Mouse (Mus musculus) CD4-positive, CD25-positive, alpha-beta regulatory T cell, adult 2 months (primary cell): ENCODE results near the gene Tead2.

Experiments used
- DNase-seq: peaks from one replicate; pipeline ENCODE4 v3.0.0-alpha.2; 2012; ENCODE audit warnings: low read depth, low spot score

Tead2 gene

GRCm38 (mm10) chr7:45191803-45192363, 23.7 kb upstream of the Tead2 start:
- no peak for DNase-seq

DNA sequence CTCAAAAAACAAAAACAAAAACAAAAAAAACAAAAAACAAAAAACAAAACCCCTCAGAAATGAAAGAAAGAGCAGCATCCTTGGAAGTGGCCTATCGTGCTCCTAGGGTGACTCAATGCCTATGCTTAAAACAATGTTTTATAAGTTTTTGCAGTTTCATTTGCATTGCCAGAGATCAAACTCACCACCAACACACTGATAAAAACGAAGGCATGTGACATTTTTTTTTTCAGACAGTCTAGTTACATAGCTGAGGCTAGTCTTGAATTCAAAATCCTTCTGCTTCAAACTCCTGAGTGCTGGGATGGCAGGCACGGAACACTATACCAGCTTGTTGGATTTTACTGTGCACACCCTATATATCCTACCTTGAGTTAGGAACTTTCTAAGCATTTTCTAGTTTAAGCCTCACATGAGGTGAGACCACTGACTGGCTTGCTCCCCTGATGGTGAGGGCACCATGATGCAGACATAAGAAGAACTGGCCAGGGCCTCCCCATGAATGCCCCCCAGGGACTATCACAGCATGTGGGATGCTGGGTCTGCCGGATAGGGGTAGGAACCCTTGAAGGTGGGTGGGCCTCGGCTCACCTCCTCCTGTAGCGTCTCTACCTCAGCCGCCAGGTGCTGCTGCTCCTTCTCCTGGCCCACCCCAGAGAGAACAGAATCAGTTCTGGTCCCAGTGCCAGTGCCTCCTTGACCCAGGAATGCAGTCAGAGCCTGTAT, 22.8 kb upstream of the Tead2 start:
- DNase-seq = no peak

- DNase-seq = no peak
These were observed 22.1 kb upstream of the Tead2 start for GRCm38 (mm10) chr7:45193406-45193805.

DNA sequence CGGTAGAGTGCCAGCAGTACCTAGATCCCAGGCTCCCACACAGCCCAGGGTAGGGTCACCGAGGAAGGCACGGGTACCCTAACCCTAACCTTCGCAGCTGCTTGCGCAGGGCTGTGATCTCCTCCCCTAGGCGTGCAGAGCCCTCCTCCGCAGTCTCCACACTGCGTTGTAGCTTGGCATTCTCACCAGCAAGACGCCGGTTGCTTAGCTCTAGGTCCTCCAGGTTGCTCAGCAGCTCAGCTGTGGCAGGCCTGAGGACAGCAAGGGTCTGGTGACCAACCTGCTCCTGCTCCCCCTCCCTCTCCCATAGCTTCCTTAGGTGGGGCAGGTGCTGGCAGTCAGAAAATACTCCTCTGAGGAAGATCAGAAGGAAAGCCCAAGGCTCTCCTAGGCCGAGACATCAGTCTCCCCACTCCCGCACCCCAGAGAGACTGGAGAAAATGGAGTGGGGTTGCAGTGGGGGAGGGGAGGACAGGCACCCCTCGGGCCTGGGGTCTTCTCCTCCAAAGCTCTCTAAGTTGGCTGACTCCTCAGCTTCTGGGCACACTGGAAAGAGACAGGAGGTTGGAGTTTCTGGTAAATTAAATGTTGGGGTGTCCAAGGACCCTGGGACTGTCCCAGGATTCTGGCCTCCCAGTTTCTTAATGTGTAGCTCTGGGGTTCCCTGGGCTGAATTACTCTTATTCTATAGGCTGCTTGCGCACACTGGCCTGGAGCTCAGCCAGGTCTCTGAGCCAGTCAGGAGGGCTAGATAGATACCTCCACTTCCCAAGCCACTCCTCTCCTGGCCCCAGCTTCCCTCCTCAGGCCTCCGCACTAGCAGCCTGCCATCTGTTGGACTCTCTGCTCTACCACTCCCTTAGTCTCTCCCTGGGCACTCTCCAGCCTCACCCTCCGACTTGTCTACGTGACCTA, 21.4 kb upstream of the Tead2 start:
- no peak for DNase-seq

GRCm38 (mm10) chr7:45195341-45196175, 20.0 kb upstream of the Tead2 start:
- no peak for DNase-seq

DNA sequence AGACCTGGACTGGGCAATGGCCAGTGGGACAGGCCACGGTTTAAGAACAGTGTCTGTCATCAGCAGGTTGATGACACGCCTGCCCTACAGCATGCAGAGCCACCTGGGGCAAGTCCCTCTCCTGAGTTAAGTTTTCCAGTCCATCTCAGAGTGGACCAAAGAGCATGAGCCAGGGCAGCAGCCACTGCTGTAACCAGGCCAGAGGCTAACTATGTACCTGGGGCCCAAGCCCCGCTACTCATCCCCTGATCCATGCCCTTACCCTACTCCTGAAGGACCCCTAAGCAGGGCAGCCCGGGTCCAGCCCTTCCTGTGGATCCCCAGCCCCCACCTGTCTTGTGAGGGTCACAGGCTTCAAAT, 19.4 kb upstream of the Tead2 start:
- no peak for DNase-seq

DNA sequence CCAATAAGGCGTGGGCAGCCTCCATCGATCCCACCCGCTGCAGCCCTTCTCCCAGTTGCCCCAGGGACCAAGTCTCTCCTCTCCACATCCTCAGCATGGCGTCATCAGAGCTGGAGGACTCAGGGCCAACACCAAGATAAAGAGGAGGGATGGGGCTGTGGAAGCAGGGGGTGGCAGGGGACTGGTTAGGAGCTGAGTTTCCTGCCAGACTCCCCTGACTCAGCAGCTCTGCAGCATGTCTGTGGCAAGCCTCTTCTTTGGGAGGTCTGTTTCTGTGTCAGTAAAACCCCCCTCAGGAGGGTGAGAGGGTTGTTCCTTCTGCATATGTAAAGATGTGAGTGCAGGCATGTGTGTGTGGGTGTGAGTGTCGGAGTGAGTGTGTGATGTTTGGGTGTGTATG, 18.6 kb upstream of the Tead2 start:
- DNase-seq = no peak

DNA sequence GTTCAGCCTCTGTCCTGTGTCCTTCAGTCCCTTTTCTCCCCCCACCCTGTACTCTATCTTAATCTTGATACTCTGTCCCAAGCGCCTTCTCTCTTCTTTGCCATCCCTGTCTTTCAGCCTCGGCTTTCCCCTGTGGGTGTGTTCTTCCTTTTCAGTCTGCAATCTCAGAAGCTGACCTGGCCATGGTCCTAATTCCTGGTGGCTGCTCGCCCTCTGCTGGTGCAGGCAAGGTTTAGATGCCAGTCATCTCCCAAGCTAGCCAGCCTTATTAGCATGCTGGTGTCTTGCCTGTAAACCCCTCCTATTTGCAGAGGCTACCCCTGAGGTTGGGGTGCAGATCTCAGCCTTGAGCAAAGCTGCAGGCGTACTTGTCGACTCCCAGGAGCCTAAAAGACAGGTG, 17.1 kb upstream of the Tead2 start:
- DNase-seq = peak; percentile 72

- DNase-seq = no peak
These were observed 16.6 kb upstream of the Tead2 start for GRCm38 (mm10) chr7:45198961-45199360.

DNA sequence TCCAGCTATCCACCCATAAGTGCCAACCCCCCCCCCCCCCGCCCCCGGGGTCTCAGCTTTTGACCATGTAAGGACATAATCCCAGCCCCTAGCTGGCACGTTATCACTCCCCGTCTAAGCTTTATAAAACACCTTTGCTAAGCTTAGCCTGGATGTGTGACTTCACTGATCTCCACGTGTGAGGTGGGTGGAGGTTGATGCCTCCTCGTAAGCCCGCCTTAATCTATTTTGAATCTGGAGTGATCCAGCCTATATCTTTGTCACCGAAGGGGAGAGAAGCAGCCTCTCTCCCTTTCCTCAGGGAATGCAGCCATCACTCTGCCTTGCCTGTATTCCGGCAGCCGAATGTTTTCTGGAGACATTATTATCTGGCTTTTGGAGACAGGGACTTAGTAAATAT, 12.9 kb upstream of the Tead2 start:
- no peak for DNase-seq

DNA sequence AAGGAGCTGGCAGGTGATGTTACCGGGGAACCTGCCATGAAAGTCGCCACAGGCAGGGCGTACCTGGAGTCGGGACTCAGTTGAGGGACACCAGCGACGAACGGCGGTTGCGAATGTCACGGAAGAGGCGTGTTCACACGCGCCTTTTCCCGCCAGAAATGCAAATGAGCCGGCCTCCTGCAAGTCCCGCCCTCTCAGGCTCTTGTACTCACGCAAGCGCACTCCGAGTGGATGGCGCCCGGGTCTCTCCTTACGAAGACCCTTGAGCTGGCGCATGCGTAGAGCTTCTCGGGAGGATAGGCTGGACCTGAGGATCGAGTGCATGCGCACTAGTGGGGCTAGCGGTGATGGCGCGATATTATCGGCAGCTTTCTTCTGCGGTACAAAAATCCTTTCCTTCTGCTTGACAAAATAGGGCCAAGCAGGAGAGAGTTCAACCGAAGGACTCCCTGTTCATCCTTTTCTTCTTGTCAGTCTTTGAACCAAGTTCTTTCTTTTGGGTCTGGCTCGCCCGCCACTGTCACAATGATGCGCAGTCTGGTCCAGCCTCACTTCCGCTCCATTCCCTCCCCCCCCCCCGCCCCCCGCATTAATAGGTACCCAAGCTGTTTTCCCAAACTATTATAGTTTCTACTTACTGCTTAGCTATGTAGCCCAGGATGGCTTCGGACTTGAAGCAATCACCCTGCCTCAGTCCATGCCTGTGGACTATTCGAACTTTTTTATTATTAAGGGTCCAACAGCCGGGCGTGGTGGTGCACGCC, 11.0 kb upstream of the Tead2 start, which contains the start of gene Ccdc155:
Ccdc155 (minus strand) TSS at position 513 of the 764 bp plus-strand sequence.
- peak; percentile 97 for DNase-seq

DNA sequence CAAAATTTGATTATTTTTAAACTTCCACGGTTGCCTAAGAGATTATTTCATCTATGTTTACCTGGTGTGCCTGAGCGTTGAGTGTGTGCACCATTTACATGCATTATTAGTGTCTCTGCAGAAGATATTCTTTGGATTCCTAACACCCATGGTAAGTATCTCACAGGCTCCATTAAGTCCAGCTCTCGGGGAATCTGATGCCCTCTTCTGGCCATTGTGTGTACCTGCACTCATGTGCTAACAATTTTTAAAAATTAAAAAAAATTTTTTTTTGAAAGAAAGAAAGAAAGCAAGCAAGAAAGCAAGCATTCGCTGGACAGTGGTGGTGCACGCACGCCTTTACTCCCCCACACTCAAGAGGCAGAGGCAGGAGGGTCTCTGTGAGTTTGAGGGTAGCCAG, 7.3 kb upstream of the Tead2 start:
- no peak for DNase-seq

DNA sequence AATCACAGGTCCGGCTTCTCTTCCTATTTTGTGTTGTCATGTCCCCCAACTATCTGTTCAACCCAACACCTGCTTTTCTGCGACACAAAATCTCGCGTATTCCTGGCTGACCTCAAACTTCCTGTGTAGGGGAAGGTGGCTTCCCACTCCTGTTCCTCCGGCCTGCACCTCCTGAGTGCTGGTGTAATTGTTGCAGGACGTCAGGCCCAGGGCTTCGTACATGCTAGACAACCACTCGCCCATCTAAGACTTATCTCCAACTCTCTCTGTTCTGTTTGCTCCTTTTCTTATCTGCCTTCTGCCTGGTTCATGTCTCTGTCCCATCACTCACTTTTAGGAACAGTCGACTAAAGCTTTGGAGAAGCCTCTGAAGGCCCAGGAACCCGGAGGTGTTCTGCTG, 4.5 kb upstream of the Tead2 start:
- DNase-seq = peak; percentile 37

DNA sequence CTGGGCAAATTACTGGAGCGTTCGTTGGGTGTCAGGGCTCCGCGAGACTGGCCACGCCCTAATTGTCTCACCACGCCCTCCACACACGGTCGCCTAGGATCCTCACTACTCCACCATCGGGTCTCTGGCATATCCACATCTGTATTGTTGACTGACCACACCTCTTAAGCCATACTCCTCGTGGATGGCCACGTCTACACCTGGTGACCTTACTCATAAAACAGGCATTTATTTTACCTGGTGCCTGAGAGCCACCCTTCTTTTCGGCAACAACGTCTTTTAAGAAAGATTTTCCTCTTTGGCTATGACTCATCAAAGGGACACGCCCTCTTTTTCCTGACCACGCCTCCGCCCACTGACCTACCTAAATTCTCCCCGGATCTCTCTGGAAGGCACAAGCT, 3.7 kb upstream of the Tead2 start, which contains the start of gene Dkkl1:
Dkkl1 (minus strand) TSS at position 297 of the 401 bp plus-strand sequence.
- DNase-seq = peak; percentile 61

DNA sequence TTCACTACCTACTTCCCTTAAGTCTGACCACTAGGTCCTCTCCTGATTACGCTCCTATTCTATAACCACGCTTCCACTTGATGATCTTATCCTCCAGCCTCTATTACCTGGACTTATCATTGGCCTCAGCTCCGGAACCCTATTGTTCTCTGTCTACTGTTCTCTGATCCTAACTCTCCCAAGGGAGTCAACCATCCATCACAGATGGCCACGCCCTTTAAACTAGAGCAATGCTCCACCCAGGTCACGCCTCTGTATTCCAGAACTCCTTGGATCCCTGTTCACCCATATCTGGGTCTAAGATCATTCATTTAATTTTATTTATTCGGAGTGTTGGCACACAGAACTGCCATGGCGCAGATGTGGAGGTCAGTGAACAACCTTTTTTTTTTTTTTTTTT, 3.2 kb upstream of the Tead2 start:
- DNase-seq = no peak

GRCm38 (mm10) chr7:45213708-45214107, 1.8 kb upstream of the Tead2 start:
- no peak for DNase-seq

- DNase-seq = no peak
These were observed 1.1 kb downstream of the Tead2 start for GRCm38 (mm10) chr7:45216442-45217183.

DNA sequence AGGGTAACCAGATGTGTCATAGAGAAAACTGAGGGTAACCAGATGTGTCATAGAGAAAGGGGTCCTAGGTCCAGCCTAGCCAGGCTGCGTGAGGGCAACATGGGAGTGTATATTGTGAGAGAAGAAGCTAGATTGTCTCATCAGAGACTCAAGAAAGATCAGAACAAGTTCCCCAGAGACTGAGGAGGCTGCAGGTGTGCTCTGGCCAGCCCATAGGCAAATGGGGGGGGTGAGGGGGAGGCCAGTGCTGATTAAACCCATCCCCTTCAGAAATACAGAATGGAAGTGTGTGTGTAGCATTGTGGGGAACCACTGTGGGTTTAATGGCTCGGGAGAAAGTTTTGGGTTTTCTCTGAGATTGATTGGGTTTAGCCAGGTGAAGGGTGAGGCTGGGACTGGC, 6.1 kb downstream of the Tead2 start:
- DNase-seq = no peak

GRCm38 (mm10) chr7:45224826-45225225, 9.3 kb downstream of the Tead2 start:
- no peak for DNase-seq

GRCm38 (mm10) chr7:45226421-45226820, 10.9 kb downstream of the Tead2 start:
- no peak for DNase-seq
